Mouse (Mus musculus) midbrain, embryonic 16.5 days (tissue): ENCODE measurements around the gene Trp53i11. TPM values are rescaled to one million over a fixed set of nuclear protein-coding genes. Genes with fewer than 3 reads are reported as not detected.

Experiments
- ATAC-seq: fragments of 200-750 bp; cut with Nextera tagmentation; 2 replicates; pipeline ENCODE4 v1.8.0; 2017; ENCODE audit warnings: moderate TSS enrichment
- H3K27ac ChIP-seq: fragments of 300-500 bp; sonication (generic); 2 replicates; pipeline ENCODE4 v1.5.1; 2014; ENCODE audit warnings: mild to moderate bottlenecking, low read length, mixed read lengths
- H3K27me3 ChIP-seq: fragments of 300-500 bp; sonication (generic); 2 replicates; pipeline ENCODE4 v1.6.1; 2014; ENCODE audit warnings: low read depth, low read length, mixed read lengths; ENCODE audit not compliant: control insufficient read depth, insufficient read depth
- H3K36me3 ChIP-seq: fragments of 300-500 bp; sonication (generic); 2 replicates; pipeline ENCODE4 v1.6.1; 2014; ENCODE audit warnings: mild to moderate bottlenecking, low read length, moderate library complexity, mixed read lengths; ENCODE audit not compliant: control insufficient read depth, insufficient read depth
- H3K4me1 ChIP-seq: fragments of 300-500 bp; sonication (generic); 2 replicates; pipeline ENCODE4 v1.6.1; 2014; ENCODE audit warnings: mild to moderate bottlenecking, low read length, mixed read lengths; ENCODE audit not compliant: control insufficient read depth, insufficient read depth
- H3K4me2 ChIP-seq: fragments of 300-500 bp; sonication (generic); 2 replicates; pipeline ENCODE4 v1.6.1; 2014; ENCODE audit warnings: mild to moderate bottlenecking, low read length, mixed read lengths
- H3K4me3 ChIP-seq: fragments of 300-500 bp; sonication (generic); 2 replicates; pipeline ENCODE4 v1.5.1; 2014; ENCODE audit warnings: low read depth, mild to moderate bottlenecking, low read length, moderate library complexity, mixed read lengths
- H3K9ac ChIP-seq: fragments of 300-500 bp; sonication (generic); 2 replicates; pipeline ENCODE4 v1.6.1; 2014; ENCODE audit warnings: low read depth, low read length, mixed read lengths
- H3K9me3 ChIP-seq: fragments of 300-500 bp; sonication (generic); replicated peaks from 2 replicates; pipeline ENCODE4 v1.6.1; 2014; ENCODE audit warnings: mild to moderate bottlenecking, low read length, mixed read lengths; ENCODE audit not compliant: control insufficient read depth, poor library complexity, severe bottlenecking
- WGBS: fragments of 180-500 bp; shearing (Covaris S2); extraction: QIAGEN DNeasy Blood & Tissue Kit; methylation state at CpG from one replicate; pipeline ENCODE4 v1.1.7; 2014; 5-methylcytosine and 5-hydroxymethylcytosine counted together
- polyA plus RNA-seq: library from polyadenylated mRNA; unstranded; fragments of >200 nt; fragmentation: Nextera tagmentation; extraction: Ambion mirVana; gene quantifications from 2 replicates; pipeline ENCODE4 v1.2.1, GENCODE M21; 2015

Gene Trp53i11
- polyA plus RNA-seq, 1 experiment from 2014 or later = 125 TPM

DNA sequence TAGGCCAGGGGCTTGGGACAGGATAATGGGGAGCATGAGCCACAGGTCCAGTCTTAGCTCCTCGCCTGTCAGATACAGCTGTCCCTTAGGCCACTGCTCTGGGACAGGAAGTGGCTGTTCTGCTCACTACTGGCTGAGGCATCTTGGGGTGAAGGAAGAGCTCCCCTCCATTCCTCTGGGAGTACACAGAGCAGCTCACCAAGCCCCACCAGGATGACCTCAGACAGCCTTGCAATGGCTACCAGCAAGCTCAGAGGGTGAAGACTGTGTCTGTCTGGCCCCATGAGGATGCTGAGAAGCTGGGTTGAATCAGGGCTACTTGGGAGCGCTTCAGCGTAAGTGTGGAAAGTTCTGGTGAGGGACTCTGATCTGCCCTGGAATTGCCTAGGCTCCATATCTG lies 14.6 kb downstream of the Trp53i11 start:
- H3K27ac ChIP-seq = no peak overlapping the region; the same call in 1 of the 2 replicates
- 85% methylated on average over 3 of the region's 3 CpGs for WGBS
- H3K27me3 ChIP-seq = no peaks in the 10 kb centered on the region
- H3K4me1 ChIP-seq = peaks cover 7% of the 10 kb centered on the region; the same call in 1 of the 2 replicates
- no peaks in the 10 kb centered on the region for H3K36me3 ChIP-seq
- H3K4me2 ChIP-seq = no peak overlapping the region
- ATAC-seq = no peak
- H3K9ac ChIP-seq = no peak overlapping the region
- no peaks in the 10 kb centered on the region for H3K9me3 ChIP-seq
- no peak overlapping the region for H3K4me3 ChIP-seq

DNA sequence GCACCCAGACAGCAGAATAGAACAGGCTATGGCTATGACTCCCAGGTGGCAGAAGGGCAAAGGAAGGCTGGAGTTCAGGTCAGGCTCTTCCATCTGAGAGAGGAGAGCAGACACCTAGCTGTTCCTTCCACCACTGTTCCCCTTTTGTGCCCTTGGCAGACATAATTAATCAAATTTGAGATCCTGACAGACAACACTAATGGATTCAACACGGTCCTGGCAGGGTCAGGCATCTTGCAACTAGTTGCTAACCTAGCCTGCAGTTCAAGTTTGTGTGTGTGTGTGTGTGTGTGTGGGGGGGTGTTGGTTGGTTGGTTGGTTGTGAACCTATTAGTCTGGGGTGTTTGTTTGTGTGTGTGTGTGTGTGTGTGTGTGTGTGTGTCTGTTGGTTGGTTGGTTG lies 15.4 kb downstream of the Trp53i11 start:
- Histone ChIP-seq H3K27me3 (no peaks in the 10 kb centered on the region), H3K36me3 (no peaks in the 10 kb centered on the region), H3K4me1 (peaks cover 7% of the 10 kb centered on the region; the same call in 1 of the 2 replicates), H3K9ac (no peak overlapping the region), H3K27ac (no peak overlapping the region), H3K4me2 (no peak overlapping the region), H3K9me3 (no peaks in the 10 kb centered on the region), H3K4me3 (no peak overlapping the region)
- no peak for ATAC-seq
- 63% methylated on average over 1 of the region's 1 CpGs for WGBS

DNA sequence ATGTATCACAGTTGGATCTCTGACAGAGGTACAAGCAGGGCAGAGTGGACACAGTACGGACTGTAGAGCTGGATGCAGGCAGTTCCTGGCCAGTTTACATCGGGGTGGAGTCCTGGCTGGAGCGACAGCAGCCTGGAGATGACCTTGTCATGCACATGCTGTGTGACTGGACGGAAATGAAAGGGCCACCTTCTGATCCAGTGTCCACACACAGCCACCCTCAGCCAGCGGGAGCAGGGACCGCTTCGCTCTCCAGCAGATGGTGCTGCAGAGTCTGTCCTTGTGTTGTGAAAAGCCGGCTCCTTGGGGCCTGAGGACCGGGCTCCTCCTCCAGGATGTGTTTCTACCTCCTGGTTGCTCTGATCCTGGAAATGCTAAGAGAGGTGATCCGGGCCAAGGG lies 16.3 kb downstream of the Trp53i11 start:
- H3K4me3 ChIP-seq = no peak overlapping the region
- no peak overlapping the region for H3K4me2 ChIP-seq
- no peaks in the 10 kb centered on the region for H3K36me3 ChIP-seq
- peak; percentile 13 for ATAC-seq
- 19% methylated on average over 10 of the region's 10 CpGs for WGBS
- H3K27ac ChIP-seq = no peak overlapping the region
- H3K27me3 ChIP-seq = no peaks in the 10 kb centered on the region
- H3K9ac ChIP-seq = no peak overlapping the region
- peaks cover 5% of the 10 kb centered on the region; the same call in 1 of the 2 replicates for H3K4me1 ChIP-seq
- H3K9me3 ChIP-seq = no peaks in the 10 kb centered on the region

DNA sequence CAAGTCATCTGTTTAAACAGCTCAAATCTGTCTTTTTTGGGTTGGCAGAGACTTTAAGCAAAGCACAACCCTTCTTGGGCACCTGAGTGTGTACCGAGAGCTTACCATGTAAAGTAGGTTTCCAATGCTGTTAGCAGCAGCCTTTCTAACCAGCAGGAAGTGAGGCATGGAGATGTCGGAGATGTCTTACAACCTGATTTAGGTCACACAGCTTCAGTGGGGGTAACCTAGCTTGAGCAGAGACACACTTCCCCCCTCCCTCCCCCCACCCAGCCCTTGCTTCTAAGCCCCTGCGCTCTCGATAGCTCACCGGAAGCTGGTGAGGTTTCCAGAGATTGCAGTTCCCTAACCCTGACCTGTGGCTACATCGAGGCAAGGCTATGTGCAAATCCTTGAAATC lies 17.2 kb downstream of the Trp53i11 start:
- ATAC-seq = no peak
- Histone ChIP-seq H3K4me3 (no peak overlapping the region), H3K9ac (no peak overlapping the region), H3K9me3 (no peaks in the 10 kb centered on the region), H3K4me2 (no peak overlapping the region), H3K27ac (no peak overlapping the region), H3K4me1 (peaks cover 4% of the 10 kb centered on the region; the same call in 1 of the 2 replicates), H3K27me3 (no peaks in the 10 kb centered on the region), H3K36me3 (no peaks in the 10 kb centered on the region)
- WGBS = 86% methylated on average over 6 of the region's 6 CpGs

DNA sequence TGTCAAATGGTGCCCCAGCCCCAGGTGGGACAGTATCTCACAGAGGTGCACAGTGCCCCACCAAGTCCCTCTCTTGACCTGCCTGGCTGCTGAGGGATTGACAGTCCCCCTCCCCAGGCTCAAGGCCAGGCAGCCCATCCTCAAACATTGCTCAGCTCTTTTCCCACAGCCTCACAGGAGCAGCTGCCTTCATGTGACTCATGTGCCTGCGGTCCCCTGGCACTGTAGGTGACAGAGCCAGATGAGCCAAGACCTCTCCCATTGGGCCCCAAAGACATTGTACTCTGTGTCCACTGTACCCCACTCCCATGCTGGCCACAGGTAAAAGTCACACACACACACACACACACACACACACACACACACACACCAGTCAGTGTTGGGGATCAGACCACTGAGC lies 18.8 kb downstream of the Trp53i11 start:
- no peaks in the 10 kb centered on the region for H3K9me3 ChIP-seq
- H3K27ac ChIP-seq = no peak overlapping the region
- WGBS = 100% methylated on average over 1 of the region's 1 CpGs
- no peaks in the 10 kb centered on the region for H3K27me3 ChIP-seq
- H3K4me1 ChIP-seq = peaks cover 4% of the 10 kb centered on the region; the same call in 1 of the 2 replicates
- no peaks in the 10 kb centered on the region for H3K36me3 ChIP-seq
- H3K4me2 ChIP-seq = no peak overlapping the region
- no peak overlapping the region for H3K9ac ChIP-seq
- no peak for ATAC-seq
- no peak overlapping the region for H3K4me3 ChIP-seq

DNA sequence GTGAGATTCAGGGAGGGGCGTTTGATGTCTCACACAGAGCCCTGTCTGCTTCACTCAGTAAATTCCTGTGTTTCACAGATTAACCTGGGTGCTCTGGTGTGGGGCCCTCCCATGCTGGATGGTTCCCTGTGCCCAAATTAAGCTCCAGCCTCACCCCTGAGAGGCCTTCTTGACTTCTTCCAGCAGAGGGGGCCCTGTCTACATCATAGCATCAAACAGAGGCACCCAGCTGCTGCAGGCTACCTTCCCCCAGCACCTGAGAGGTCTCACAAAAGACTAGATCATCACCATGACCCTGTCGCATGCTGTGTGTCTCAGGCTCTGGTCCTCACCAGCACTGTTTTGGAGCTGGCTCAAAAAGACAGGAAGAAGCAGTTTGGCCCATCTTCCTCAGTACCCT lies 25.0 kb downstream of the Trp53i11 start:
- H3K4me2 ChIP-seq = no peak overlapping the region
- H3K4me3 ChIP-seq = no peak overlapping the region
- no peak for ATAC-seq
- no peaks in the 10 kb centered on the region for H3K27me3 ChIP-seq
- no peak overlapping the region for H3K27ac ChIP-seq
- H3K36me3 ChIP-seq = peaks cover 2% of the 10 kb centered on the region; the same call in 1 of the 2 replicates
- H3K4me1 ChIP-seq = peaks cover 6% of the 10 kb centered on the region; the same call in 1 of the 2 replicates
- no peak overlapping the region for H3K9ac ChIP-seq
- no peaks in the 10 kb centered on the region for H3K9me3 ChIP-seq
- 81% methylated on average over 2 of the region's 2 CpGs for WGBS

DNA sequence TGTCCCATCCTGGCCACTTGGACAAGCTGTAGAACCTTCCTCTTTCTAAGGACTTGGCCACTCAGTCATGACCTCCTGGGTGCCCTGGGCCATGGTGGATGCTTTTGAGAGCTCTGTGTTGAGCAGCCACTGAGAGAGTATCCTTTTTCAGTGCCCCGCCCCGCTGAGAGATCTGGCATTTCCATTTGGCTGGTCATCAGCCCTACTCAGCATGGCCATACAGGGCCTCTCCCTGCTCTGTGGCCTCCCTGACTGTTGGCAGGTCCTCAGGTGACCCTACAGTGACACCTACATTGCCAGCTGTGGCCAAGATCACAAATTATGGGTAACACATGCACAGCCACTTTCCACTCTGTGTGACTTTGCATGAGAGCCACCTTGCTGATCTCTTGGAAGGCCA lies 25.5 kb downstream of the Trp53i11 start:
- H3K4me3 ChIP-seq = no peak overlapping the region
- H3K27me3 ChIP-seq = no peaks in the 10 kb centered on the region
- H3K9ac ChIP-seq = no peak overlapping the region
- no peak overlapping the region for H3K27ac ChIP-seq
- no peak overlapping the region for H3K4me2 ChIP-seq
- H3K36me3 ChIP-seq = peaks cover 2% of the 10 kb centered on the region; the same call in 1 of the 2 replicates
- no peak for ATAC-seq
- 100% methylated on average over 2 of the region's 2 CpGs for WGBS
- no peaks in the 10 kb centered on the region for H3K9me3 ChIP-seq
- peaks cover 6% of the 10 kb centered on the region; the same call in 1 of the 2 replicates for H3K4me1 ChIP-seq

DNA sequence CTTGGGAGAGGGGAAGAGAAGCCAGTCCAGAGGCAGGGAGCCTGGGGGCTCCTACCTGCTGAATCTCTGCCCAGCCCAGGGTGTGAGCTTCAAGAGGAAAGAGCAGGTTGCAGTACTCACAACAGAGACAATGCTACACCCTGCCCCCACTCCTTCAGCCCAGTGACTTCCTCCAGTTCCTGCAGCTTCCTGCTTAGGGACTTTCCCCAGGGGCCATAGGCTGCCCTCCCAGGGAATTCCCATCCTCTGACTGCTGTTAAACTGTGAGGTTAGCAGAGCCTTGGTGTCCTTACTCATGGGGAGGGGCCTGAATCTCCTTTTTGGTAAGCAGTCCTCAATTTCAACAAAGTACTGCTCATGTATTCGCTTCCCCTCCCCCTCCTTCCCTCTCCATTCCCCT lies 26.8 kb downstream of the Trp53i11 start:
- ATAC-seq = no peak
- H3K27ac ChIP-seq = no peak overlapping the region
- H3K9me3 ChIP-seq = no peaks in the 10 kb centered on the region
- H3K27me3 ChIP-seq = no peaks in the 10 kb centered on the region
- peaks cover 6% of the 10 kb centered on the region; the same call in 1 of the 2 replicates for H3K4me1 ChIP-seq
- H3K4me3 ChIP-seq = no peak overlapping the region
- no peak overlapping the region for H3K9ac ChIP-seq
- 80% methylated on average over 1 of the region's 1 CpGs for whole genome bisulfite sequencing
- H3K36me3 ChIP-seq = peaks cover 2% of the 10 kb centered on the region; the same call in 1 of the 2 replicates
- no peak overlapping the region for H3K4me2 ChIP-seq

DNA sequence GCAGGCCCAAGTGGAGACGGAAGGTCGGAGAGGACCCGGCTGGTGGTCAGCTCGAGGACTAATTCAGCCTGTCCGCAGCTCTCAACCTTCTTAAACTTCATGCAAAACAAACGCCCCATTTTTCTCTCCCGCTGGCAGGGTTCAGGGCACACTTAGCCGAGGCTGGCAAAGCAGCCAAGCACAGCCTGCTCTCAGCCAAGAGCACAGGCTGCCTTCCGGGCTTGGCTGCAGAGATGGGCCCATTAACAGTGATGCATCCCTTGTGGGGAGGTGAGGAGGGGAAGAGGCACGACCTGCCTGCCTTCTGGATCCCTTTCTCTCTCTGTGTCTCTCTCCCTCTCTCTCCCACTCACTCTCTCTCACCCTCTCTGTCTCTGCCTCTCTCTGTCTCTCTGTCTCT lies 28.4 kb downstream of the Trp53i11 start:
- no peak overlapping the region for H3K4me2 ChIP-seq
- no peak overlapping the region for H3K9ac ChIP-seq
- H3K4me3 ChIP-seq = no peak overlapping the region
- peaks cover 2% of the 10 kb centered on the region; the same call in 1 of the 2 replicates for H3K36me3 ChIP-seq
- H3K9me3 ChIP-seq = no peaks in the 10 kb centered on the region
- no peak for ATAC-seq
- H3K27ac ChIP-seq = no peak overlapping the region
- peaks cover 6% of the 10 kb centered on the region; the same call in 1 of the 2 replicates for H3K4me1 ChIP-seq
- no peaks in the 10 kb centered on the region for H3K27me3 ChIP-seq
- WGBS = 79% methylated on average over 10 of the region's 10 CpGs
